Mouse (Mus musculus) forebrain, embryonic 16.5 days (tissue): ENCODE data around the gene Gpr142. TPM values are rescaled to one million over a fixed set of nuclear protein-coding genes. Genes with fewer than 3 reads are reported as not detected.
A peak's percentile ranks its signal among the peaks of the same experiment; 100 is the strongest.

Experiments used
- ATAC-seq: fragments of 200-750 bp; cut with Nextera tagmentation; 2 replicates; pipeline ENCODE4 v1.8.0; 2017; ENCODE audit warnings: mild to moderate bottlenecking, moderate library complexity
- H3K27ac ChIP-seq: fragments of 300-500 bp; sonication (generic); 2 replicates; pipeline ENCODE4 v1.5.1; 2014; ENCODE audit warnings: low read length, control low read depth
- H3K27me3 ChIP-seq: fragments of 300-500 bp; sonication (generic); replicated peaks from 2 replicates; pipeline ENCODE4 v1.6.1; 2014; ENCODE audit warnings: low read length; ENCODE audit not compliant: control insufficient read depth, insufficient read depth
- H3K36me3 ChIP-seq: fragments of 300-500 bp; sonication (generic); 2 replicates; pipeline ENCODE4 v1.6.1; 2014; ENCODE audit not compliant: control insufficient read depth, insufficient read depth
- H3K4me1 ChIP-seq: fragments of 300-500 bp; sonication (generic); replicated peaks from 2 replicates; pipeline ENCODE4 v1.6.1; 2014; ENCODE audit warnings: low read length; ENCODE audit not compliant: control insufficient read depth, insufficient read depth
- H3K4me2 ChIP-seq: fragments of 300-500 bp; sonication (generic); 2 replicates; pipeline ENCODE4 v1.6.1; 2014; ENCODE audit warnings: mild to moderate bottlenecking, low read length, control low read depth
- H3K4me3 ChIP-seq: fragments of 300-500 bp; sonication (generic); replicated peaks from 2 replicates; pipeline ENCODE4 v1.5.1; 2014; ENCODE audit warnings: mild to moderate bottlenecking, low read length, control low read depth
- H3K9ac ChIP-seq: fragments of 300-500 bp; sonication (generic); replicated peaks from 2 replicates; pipeline ENCODE4 v1.6.1; 2014; ENCODE audit warnings: low read depth, low read length, control low read depth
- H3K9me3 ChIP-seq: fragments of 300-500 bp; sonication (generic); 2 replicates; pipeline ENCODE4 v1.6.1; 2016; ENCODE audit warnings: low read length; ENCODE audit not compliant: control insufficient read depth
- WGBS: fragments of 180-500 bp; shearing (Covaris S2); extraction: QIAGEN DNeasy Blood & Tissue Kit; methylation state at CpG from one replicate; pipeline ENCODE4 v1.1.7; 2014; 5-methylcytosine and 5-hydroxymethylcytosine counted together
- polyA plus RNA-seq: library from polyadenylated mRNA; unstranded; fragments of >200 nt; fragmentation: Nextera tagmentation; extraction: Ambion mirVana; gene quantifications from 2 replicates; pipeline ENCODE4 v1.2.1, GENCODE M21; 2015

Gpr142 gene
- polyA plus RNA-seq, 1 experiment from 2014 or later, result not detected

- Histone ChIP-seq H3K27ac (no peak overlapping the region), H3K4me1 (peaks cover 45% of the 10 kb centered on the region), H3K9ac (no peak overlapping the region), H3K4me2 (no peak overlapping the region), H3K36me3 (no peaks in the 10 kb centered on the region), H3K4me3 (no peak overlapping the region), H3K9me3 (no peaks in the 10 kb centered on the region), H3K27me3 (peaks cover 13% of the 10 kb centered on the region; the same call in 1 of the 2 replicates)
- ATAC-seq, result no peak
- WGBS, result 68% methylated on average over 9 of the region's 9 CpGs
These were observed 9.0 kb upstream of the Gpr142 start for GRCm38 (mm10) chr11:114789716-114790115.

- Histone ChIP-seq H3K4me1 (peaks cover 49% of the 10 kb centered on the region), H3K9me3 (no peaks in the 10 kb centered on the region), H3K27ac (no peak overlapping the region), H3K9ac (no peak overlapping the region), H3K36me3 (no peaks in the 10 kb centered on the region), H3K4me2 (no peak overlapping the region), H3K4me3 (no peak overlapping the region), H3K27me3 (0 out of 2 replicates have a peak, but pooled peaks cover 13% of the 10 kb centered on the region)
- no peak for ATAC-seq
- 80% methylated on average over 12 of the region's 12 CpGs for WGBS
These were observed 8.6 kb upstream of the Gpr142 start for GRCm38 (mm10) chr11:114790171-114790570.

GRCm38 (mm10) chr11:114790841-114791240, 7.9 kb upstream of the Gpr142 start:
- Histone ChIP-seq H3K4me2 (peak overlapping the region; percentile 95), H3K9ac (no peak overlapping the region), H3K36me3 (no peaks in the 10 kb centered on the region), H3K9me3 (no peaks in the 10 kb centered on the region), H3K27me3 (0 out of 2 replicates have a peak, but pooled peaks cover 10% of the 10 kb centered on the region), H3K27ac (no peak overlapping the region), H3K4me3 (no peak overlapping the region; the same call in 1 of the 2 replicates), H3K4me1 (peaks cover 56% of the 10 kb centered on the region)
- no peak for ATAC-seq
- 58% methylated on average over 4 of the region's 4 CpGs for WGBS

GRCm38 (mm10) chr11:114791351-114791889, 7.3 kb upstream of the Gpr142 start:
- no peak for ATAC-seq
- 6% methylated on average over 50 of the region's 50 CpGs for whole genome bisulfite sequencing
- 0 out of 2 replicates have a peak, but pooled peaks cover 10% of the 10 kb centered on the region for H3K27me3 ChIP-seq

GRCm38 (mm10) chr11:114791891-114792411, 6.8 kb upstream of the Gpr142 start:
- Histone ChIP-seq H3K9me3 (no peaks in the 10 kb centered on the region), H3K36me3 (no peaks in the 10 kb centered on the region), H3K27ac (peak overlapping the region; percentile 55; the same call in 1 of the 2 replicates), H3K4me3 (peak overlapping the region; percentile 61), H3K4me2 (peak overlapping the region; percentile 95), H3K27me3 (0 out of 2 replicates have a peak, but pooled peaks cover 8% of the 10 kb centered on the region), H3K4me1 (peaks cover 59% of the 10 kb centered on the region), H3K9ac (peak overlapping the region; percentile 69)
- under 1% methylated on average over 58 of the region's 59 CpGs for WGBS
- ATAC-seq, result no peak

More at GRCm38 (mm10) chr11:114791351-114791889, 7.3 kb upstream of the Gpr142 start:
- no peaks in the 10 kb centered on the region for H3K9me3 ChIP-seq
- H3K9ac ChIP-seq, result peak overlapping the region; percentile 69
- H3K4me2 ChIP-seq, result peak overlapping the region; percentile 95
- H3K4me1 ChIP-seq, result peaks cover 57% of the 10 kb centered on the region
- peak overlapping the region; percentile 61 for H3K4me3 ChIP-seq
- peak overlapping the region; percentile 55; the same call in 1 of the 2 replicates for H3K27ac ChIP-seq
- no peaks in the 10 kb centered on the region for H3K36me3 ChIP-seq

GRCm38 (mm10) chr11:114792931-114793494, 5.7 kb upstream of the Gpr142 start:
- Histone ChIP-seq H3K4me2 (peak overlapping the region; percentile 46; the same call in 1 of the 2 replicates), H3K4me3 (no peak overlapping the region), H3K4me1 (peaks cover 59% of the 10 kb centered on the region), H3K27ac (peak overlapping the region; percentile 16; the same call in 1 of the 2 replicates), H3K9ac (no peak overlapping the region; the same call in 1 of the 2 replicates), H3K36me3 (no peaks in the 10 kb centered on the region), H3K9me3 (no peaks in the 10 kb centered on the region), H3K27me3 (0 out of 2 replicates have a peak, but pooled peaks cover 8% of the 10 kb centered on the region)
- no peak for ATAC-seq
- WGBS, result 39% methylated on average over 5 of the region's 5 CpGs

GRCm38 (mm10) chr11:114793868-114794545, 4.7 kb upstream of the Gpr142 start:
- Histone ChIP-seq H3K9ac (peak overlapping the region; percentile 4), H3K4me1 (peaks cover 57% of the 10 kb centered on the region), H3K9me3 (no peaks in the 10 kb centered on the region), H3K27ac (peak overlapping the region; percentile 16; the same call in 1 of the 2 replicates), H3K27me3 (0 out of 2 replicates have a peak, but pooled peaks cover 8% of the 10 kb centered on the region), H3K4me2 (peak overlapping the region; percentile 46), H3K4me3 (0 out of 2 replicates have a peak overlapping the region, but pooled peaks have one; percentile 0), H3K36me3 (no peaks in the 10 kb centered on the region)
- 55% methylated on average over 19 of the region's 19 CpGs for WGBS
- no peak for ATAC-seq

GRCm38 (mm10) chr11:114794691-114795090, 4.0 kb upstream of the Gpr142 start:
- H3K4me1 ChIP-seq, result peaks cover 53% of the 10 kb centered on the region
- peak overlapping the region; percentile 94 for H3K27ac ChIP-seq
- no peak for ATAC-seq
- no peaks in the 10 kb centered on the region for H3K36me3 ChIP-seq
- peak overlapping the region; percentile 46 for H3K4me2 ChIP-seq
- 18% methylated on average over 4 of the region's 4 CpGs for WGBS
- H3K27me3 ChIP-seq, result 0 out of 2 replicates have a peak, but pooled peaks cover 7% of the 10 kb centered on the region
- no peaks in the 10 kb centered on the region for H3K9me3 ChIP-seq
- H3K9ac ChIP-seq, result peak overlapping the region; percentile 4; the same call in 1 of the 2 replicates
- peak overlapping the region; percentile 25 for H3K4me3 ChIP-seq
